Mouse (Mus musculus) small intestine, adult 2 months (tissue): ENCODE measurements around the gene Cep41.

Source experiments
- CTCF ChIP-seq: fragments of 200-500 bp; IDR thresholded peaks from 2 replicates; pipeline ENCODE4 v1.5.1; 2012; ENCODE audit warnings: low read depth, mild to moderate bottlenecking, control low read depth, inconsistent platforms, low read length, moderate library complexity, mixed read lengths; ENCODE audit not compliant: insufficient replicate concordance, insufficient read length; ENCODE audit errors: extremely low read depth
- POLR2A ChIP-seq: fragments of 200-500 bp; IDR thresholded peaks from 2 replicates; pipeline ENCODE4 v1.6.1; 2012; ENCODE audit warnings: low read depth, mild to moderate bottlenecking, control low read depth, inconsistent platforms, low read length, moderate library complexity

DNA sequence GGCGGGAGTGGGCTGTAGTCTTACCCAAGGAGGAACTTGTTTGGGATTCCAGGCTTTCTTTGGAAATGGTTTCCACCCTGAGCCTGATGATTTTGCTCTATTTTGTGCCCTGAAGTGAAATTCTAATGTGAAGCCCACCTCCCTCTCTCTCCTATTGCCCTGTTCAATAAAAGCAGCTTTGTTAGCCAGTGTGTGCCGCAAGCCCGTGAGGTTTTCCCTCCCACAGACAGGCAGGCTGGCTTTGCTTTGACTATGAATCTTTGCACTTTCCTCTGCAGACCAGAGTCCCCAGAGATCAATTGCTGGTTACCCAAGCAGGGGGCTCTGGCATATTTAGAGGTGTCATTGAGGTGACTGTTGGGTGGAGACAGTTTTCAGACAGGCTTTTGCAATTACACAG, 49.1 kb downstream of the Cep41 start:
- TF ChIP-seq CTCF (no peak), POLR2A (no peak)
